Mouse (Mus musculus) spleen, postnatal 14 days (tissue): ENCODE measurements around the gene Car14.
"Not testable (repeated sequence)": the region's sequence is repeated elsewhere in the genome, so short reads cannot be mapped to it uniquely, and the experiment has no call there.

Experiments
- DNase-seq, 2 experiments: peaks; one replicate each; pipeline ENCODE4 v3.0.0; 2021 to 2022; ENCODE audit warnings: low spot score in 2 of 2

Gene Car14

DNA sequence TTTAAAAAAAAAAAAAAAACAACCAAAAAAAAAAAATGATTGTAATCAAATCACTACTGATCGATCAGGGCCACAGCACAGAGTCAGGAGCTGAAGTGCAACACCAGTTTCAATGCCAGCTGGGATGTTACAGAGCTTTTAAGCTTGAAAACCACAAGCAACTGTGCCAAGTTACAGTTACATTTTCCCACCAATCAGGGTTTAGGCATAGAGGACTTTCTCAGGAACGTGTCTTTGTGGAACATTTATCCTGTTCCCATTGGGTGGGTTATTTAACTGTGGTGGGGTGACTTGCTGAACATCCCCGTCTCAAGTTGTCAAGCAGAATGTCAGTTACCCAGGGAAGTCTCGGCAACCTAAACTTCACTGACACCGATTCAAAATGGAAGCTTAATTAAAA lies 20.6 kb upstream of the Car14 start:
- DNase-seq = no peak

DNA sequence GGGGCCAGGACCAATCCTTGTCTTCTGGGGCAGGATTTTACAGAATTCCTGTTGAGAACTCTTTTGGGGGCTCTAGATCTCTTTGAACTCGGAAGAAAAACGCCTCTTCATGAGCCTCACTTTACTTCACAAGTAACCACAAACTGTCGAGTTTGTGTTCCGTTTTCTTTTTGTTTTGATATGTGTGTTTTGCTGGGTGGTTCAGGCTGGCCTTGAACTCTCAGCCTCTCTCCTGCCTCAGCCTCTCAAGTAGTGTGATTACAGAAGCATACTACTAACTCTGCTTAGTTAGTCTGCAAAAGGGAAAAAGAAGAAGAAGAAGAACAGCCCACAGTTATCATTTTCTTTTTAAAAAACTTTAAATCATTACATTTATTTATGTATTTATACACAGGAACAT lies 19.7 kb upstream of the Car14 start:
- no peak for DNase-seq

DNA sequence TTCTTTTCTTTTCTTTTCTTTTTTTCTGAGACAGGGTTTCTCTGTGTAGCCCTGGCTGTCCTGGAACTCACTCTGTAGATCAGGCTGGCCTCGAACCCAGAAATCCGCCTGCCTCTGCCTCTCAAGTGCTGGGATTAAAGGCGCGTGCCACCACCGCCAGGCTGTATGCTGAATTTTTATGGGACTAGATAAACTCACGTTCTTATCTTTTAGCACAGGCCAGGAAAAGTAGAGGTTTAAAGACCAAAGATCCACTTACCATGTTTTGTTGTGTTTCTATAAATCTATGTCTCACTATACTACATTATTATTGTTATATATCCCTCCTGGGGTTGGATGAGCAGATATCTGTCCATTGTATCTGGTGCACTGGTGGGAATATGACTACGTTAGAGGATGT lies 18.9 kb upstream of the Car14 start:
- DNase-seq = not testable (repeated sequence)

DNA sequence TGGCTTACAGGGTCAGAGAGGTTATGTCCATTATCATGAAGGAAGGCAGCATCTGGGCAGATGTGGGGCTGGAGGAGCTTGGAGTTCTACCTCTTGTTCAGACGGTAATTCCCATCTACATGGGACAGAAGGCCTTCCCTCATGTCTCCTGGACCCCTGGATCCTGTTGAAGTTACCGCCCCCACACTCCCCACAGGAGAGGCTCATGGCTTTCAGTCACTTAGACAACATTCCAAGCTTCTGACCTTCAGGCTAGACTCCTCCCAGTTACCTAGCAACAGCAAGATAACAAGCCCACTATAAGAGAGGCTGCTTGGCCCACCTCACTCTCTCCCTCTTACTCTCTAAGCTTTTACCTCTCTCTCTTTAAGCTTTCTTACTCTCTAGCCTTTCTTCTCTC lies 16.0 kb upstream of the Car14 start:
- DNase-seq = not testable (repeated sequence)

GRCm38 (mm10) chr3:95916760-95917159 lies 12.3 kb upstream of the Car14 start:
- no peak for DNase-seq

- DNase-seq = no peak
Observed at GRCm38 (mm10) chr3:95914706-95915105, 10.2 kb upstream of the Car14 start.

GRCm38 (mm10) chr3:95907613-95908012 lies 3.1 kb upstream of the Car14 start:
- no peak for DNase-seq

- DNase-seq = peak in 1 of 2 experiments; percentile 48
Observed at GRCm38 (mm10) chr3:95906860-95907259, 2.4 kb upstream of the Car14 start.

GRCm38 (mm10) chr3:95905940-95906492 lies 1.5 kb upstream of the Car14 start:
- no peak for DNase-seq

DNA sequence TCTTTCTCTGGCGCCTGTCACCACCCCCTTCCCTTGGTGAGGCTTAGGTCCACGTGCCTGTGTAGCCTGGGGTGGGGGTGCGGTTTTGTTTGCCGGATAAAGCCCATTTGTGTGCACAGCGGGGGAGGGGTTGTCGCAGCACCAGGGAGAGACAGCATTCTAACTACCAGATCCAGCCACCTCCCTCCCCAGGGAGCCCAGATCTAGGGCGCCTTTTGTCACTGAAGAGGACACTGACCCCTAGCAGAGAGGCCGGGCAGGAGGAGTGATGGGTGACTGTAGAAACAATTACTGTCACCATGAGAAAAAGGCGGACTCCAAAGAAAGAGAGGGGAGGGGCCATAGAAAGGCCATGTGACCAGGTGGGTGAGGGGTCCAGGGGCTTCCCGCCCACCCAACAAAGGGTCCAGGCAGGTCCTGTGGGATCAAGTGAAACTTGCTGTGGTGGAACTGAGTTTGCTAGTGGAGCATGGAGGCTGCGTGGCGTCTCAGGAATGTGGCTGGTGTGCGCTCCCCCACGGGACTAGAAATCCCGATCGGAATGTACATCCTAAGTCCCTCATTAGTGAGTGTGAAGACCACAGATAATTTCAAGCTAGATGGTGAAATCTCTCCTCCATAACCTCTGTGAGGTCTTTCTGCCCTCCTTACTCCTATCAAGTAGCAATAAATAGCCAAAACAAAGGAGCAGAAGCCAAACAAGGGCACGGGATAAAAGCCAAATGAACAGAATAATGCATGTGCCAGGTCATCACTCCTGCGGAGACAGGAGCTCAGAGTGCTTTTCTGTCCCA lies 852 bp upstream of the Car14 start:
- DNase-seq = no peak

- no peak for DNase-seq
Observed at GRCm38 (mm10) chr3:95903753-95904502, 563 bp downstream of the Car14 start.

- no peak for DNase-seq
Observed at GRCm38 (mm10) chr3:95902643-95903042, 1.8 kb downstream of the Car14 start.

- DNase-seq = no peak
Observed at GRCm38 (mm10) chr3:95902373-95902625, 2.2 kb downstream of the Car14 start.

DNA sequence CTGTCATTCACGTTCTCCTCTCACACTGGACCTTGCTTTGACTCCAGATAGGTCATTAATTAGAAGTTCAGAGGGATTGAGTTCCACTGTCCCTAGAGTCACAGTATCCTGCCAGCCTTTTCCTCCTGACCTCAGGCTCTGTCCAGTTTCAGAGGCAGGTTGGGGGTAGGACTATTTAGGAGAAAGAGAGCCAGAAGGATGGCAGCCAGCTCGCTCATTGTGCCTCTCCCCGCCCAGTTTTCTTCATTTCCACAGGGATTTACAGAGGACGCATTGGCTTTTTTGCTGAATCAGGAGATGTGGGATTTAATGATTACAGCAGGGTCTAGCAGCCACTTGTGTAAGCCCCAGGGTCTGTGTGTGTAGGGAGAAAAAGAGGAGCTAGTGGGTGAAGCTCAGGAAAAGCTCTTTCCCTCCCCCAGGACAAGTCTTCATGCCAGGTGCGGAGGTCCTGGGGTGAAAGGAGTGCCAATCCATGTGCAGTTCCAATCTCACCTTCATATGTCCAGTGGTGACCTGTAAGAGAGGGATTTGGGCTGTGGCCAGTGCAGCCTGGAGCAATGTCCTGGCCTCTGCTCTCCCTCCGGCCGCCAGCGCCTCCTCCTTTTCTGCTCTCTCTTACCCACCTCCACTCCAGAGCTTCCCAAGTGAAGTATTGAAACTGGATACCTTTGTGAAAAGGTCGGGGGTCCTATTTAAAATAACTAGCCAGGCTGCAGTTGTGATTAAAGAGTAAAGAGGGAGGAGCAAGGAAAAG lies 2.7 kb downstream of the Car14 start:
- no peak for DNase-seq

- DNase-seq = no peak
Observed at GRCm38 (mm10) chr3:95899800-95900524, 4.5 kb downstream of the Car14 start.

GRCm38 (mm10) chr3:95895501-95895900 lies 9.0 kb downstream of the Car14 start:
- not testable (repeated sequence) for DNase-seq

GRCm38 (mm10) chr3:95894317-95895160 lies 10.0 kb downstream of the Car14 start:
- no peak for DNase-seq

DNA sequence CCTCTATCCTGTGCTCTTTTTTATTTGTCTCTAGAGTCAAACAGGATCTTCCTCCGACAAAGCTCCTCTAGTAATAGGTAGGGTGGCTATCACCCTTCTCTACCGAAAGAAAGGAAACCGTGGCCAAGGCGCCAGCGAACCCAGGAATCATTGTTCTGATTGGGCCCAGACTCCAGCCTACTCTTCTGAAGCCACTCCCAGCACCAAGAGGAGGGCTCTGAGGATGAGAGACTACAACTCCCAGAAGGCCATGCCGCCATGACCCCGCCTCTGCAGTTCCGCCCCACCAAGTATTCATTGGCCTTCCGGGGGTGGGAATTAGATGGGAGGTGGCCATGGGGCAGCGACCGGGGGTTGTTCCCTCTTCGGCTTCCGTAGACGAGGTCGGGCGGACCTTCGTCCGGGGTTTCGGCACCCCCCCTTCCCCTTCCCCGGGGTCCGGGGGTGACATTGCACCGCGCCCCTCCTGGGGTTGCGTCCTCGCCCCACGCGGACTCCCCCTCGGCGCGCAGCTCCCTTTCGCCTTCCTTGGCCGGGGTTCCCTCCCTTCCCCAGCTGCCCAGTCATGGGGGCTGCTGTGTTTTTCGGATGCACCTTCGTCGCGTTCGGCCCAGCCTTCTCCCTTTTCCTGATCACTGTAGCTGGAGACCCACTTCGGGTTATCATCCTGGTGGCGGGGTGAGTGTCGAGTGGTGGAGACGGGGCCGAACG lies 10.7 kb downstream of the Car14 start, which contains the start of gene Aph1a:
Aph1a (plus strand) TSS at position 364 of the 711 bp plus-strand sequence.
- DNase-seq = peak; percentile 87 to 91

GRCm38 (mm10) chr3:95893126-95893525 lies 11.4 kb downstream of the Car14 start:
- no peak for DNase-seq
